Mouse (Mus musculus) hindbrain, embryonic 14.5 days (tissue): Measurements from ENCODE around the gene Tmem196. TPM values are rescaled to one million over a fixed set of nuclear protein-coding genes. Genes with fewer than 3 reads are reported as not detected.
"Not testable (repeated sequence)": the region's sequence is repeated elsewhere in the genome, so short reads cannot be mapped to it uniquely, and the experiment has no call there.

Experiments used
- ATAC-seq: fragments of 200-750 bp; cut with Nextera tagmentation; 2 replicates; pipeline ENCODE4 v1.8.0; 2017; ENCODE audit warnings: moderate number of reproducible peaks, mild to moderate bottlenecking, moderate TSS enrichment, moderate library complexity; ENCODE audit not compliant: low FRiP score
- DNase-seq: peaks from one replicate; pipeline ENCODE4 v3.0.0-alpha.2; 2015; ENCODE audit warnings: low spot score
- H3K27ac ChIP-seq: fragments of 300-500 bp; sonication (generic); 2 replicates; pipeline ENCODE4 v1.5.1; 2014; ENCODE audit warnings: mild to moderate bottlenecking, moderate library complexity
- H3K27me3 ChIP-seq: fragments of 300-500 bp; sonication (generic); 2 replicates; pipeline ENCODE4 v1.6.1; 2014; ENCODE audit warnings: mild to moderate bottlenecking, low read length, mixed read lengths; ENCODE audit not compliant: control insufficient read depth, insufficient read depth
- H3K36me3 ChIP-seq: fragments of 300-500 bp; sonication (generic); replicated peaks from 2 replicates; pipeline ENCODE4 v1.6.1; 2014; ENCODE audit not compliant: control insufficient read depth, insufficient read depth
- H3K4me1 ChIP-seq: fragments of 300-500 bp; sonication (generic); replicated peaks from 2 replicates; pipeline ENCODE4 v1.6.1; 2014; ENCODE audit warnings: antibody characterized with exemption, low read length, mixed read lengths; ENCODE audit not compliant: control insufficient read depth, insufficient read depth
- H3K4me2 ChIP-seq: fragments of 300-500 bp; sonication (generic); replicated peaks from 2 replicates; pipeline ENCODE4 v1.6.1; 2014; ENCODE audit warnings: mild to moderate bottlenecking, moderate library complexity
- H3K4me3 ChIP-seq: fragments of 300-500 bp; sonication (generic); replicated peaks from 2 replicates; pipeline ENCODE4 v1.5.1; 2014; ENCODE audit warnings: mild to moderate bottlenecking, low read length
- H3K9ac ChIP-seq: fragments of 300-500 bp; sonication (generic); 2 replicates; pipeline ENCODE4 v1.6.1; 2014
- H3K9me3 ChIP-seq: fragments of 300-500 bp; sonication (generic); 2 replicates; pipeline ENCODE4 v1.6.1; 2016; ENCODE audit warnings: low read length; ENCODE audit not compliant: control insufficient read depth
- WGBS: fragments of 180-500 bp; shearing (Covaris S2); extraction: QIAGEN DNeasy Blood & Tissue Kit; methylation state at CpG from one replicate; pipeline ENCODE4 v1.1.7; 2014; 5-methylcytosine and 5-hydroxymethylcytosine counted together
- polyA plus RNA-seq: library from polyadenylated mRNA; unstranded; fragments of >200 nt; fragmentation: Nextera tagmentation; extraction: Ambion mirVana; gene quantifications from 2 replicates; pipeline ENCODE4 v1.2.1, GENCODE M21; 2014

Tmem196 gene
- polyA plus RNA-seq, 1 experiment from 2014 or later, result 9.7 TPM

DNA sequence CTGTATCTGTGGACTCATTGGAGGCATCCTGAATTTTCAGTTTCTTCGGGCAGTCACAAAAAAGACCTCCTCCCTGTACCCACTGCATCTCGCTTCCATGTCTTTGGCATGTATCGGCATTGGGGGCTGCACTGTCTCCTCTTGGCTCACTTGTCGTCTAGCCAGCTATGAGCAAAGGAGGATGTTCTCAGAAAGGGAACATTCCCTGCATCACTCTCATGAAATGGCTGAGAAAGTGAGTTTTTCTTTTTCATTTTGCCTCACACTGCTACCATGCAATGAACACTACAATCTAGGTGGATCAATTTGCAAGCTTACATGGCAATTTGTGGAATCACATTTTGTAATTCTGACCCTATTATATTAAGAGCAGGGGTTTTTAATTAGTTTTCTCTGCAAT, 69.1 kb downstream of the Tmem196 start:
- Histone ChIP-seq H3K9ac (no peak overlapping the region), H3K27me3 (no peaks in the 10 kb centered on the region), H3K27ac (peak overlapping the region; percentile 68), H3K9me3 (no peaks in the 10 kb centered on the region), H3K36me3 (no peaks in the 10 kb centered on the region), H3K4me2 (no peak overlapping the region), H3K4me1 (0 out of 2 replicates have a peak, but pooled peaks cover 3% of the 10 kb centered on the region), H3K4me3 (no peak overlapping the region)
- no peak for DNase-seq
- 0 out of 2 replicates have a peak, but pooled peaks have one; percentile 51 for ATAC-seq
- 47% methylated on average over 4 of the region's 4 CpGs for WGBS

DNA sequence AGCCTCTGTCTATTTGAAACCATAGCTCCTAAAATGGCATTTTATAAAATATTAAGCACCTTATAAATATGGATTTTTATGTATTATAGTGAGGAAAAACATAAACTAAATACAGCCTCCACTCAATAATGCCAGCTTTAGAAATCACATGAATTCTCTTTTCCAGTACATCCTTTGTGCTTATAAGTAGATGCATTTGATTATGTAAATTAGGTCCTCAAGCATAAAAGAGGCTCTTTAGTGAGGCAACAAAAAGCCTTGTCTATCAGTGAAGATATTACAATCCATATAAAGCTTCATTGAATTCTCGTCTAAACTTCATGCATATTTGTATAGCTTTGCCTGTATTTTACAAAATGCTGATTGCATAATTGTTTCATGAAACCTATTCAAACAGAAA, 69.6 kb downstream of the Tmem196 start:
- 18% methylated on average over 1 of the region's 1 CpGs for WGBS
- ATAC-seq, result peak; percentile 69; the same call in 1 of the 2 replicates
- no peak for DNase-seq

DNA sequence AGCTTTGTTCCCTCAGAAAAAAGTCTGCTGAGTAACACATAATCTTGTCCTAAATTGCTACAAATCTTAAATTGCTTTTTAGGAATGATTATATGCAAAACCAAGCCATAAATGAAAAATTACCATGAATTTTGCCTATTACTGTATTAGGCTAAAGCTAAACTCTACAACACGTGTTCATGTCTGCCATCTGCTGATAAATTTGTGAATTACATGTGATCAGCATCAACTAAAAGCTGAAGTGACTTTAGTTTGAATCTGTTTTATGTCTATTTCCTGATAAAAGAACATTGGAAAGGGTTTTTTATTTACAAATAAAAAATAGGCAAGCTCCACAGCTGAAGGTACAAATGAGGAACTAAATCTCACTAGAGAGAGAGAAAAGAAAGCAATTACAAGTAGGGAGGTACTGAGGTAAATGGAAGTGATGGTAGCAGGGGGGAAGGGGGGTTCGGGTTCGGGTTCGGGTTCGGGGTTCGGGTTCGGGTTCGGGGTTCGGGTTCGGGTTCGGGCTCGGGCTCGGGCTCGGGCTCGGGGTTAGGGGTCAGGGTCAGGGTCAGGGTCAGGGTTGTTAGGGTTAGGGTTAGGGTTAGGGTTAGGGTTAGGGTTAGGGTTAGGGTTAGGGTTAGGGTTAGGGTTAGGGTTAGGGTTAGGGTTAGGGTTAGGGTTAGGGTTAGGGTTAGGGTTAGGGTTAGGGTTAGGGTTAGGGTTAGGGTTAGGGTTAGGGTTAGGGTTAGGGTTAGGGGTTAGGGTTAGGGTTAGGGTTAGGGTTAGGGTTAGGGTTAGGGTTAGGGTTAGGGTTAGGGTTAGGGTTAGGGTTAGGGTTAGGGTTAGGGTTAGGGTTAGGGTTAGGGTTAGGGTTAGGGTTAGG, 82.7 kb downstream of the Tmem196 start:
- WGBS, result 85% methylated on average over 15 of the region's 15 CpGs
- not testable (repeated sequence) for H3K9ac ChIP-seq, ATAC-seq

More for the DNA sequence above, 69.6 kb downstream of the Tmem196 start:
- H3K9me3 ChIP-seq, result no peaks in the 10 kb centered on the region
- H3K9ac ChIP-seq, result no peak overlapping the region
- peak overlapping the region; percentile 68; the same call in 1 of the 2 replicates for H3K27ac ChIP-seq
- H3K36me3 ChIP-seq, result no peaks in the 10 kb centered on the region
- no peaks in the 10 kb centered on the region for H3K27me3 ChIP-seq
- H3K4me3 ChIP-seq, result no peak overlapping the region
- no peak overlapping the region for H3K4me2 ChIP-seq
- 0 out of 2 replicates have a peak, but pooled peaks cover 3% of the 10 kb centered on the region for H3K4me1 ChIP-seq

More for the DNA sequence above, 82.7 kb downstream of the Tmem196 start:
- not testable (repeated sequence) for H3K9me3 ChIP-seq, H3K36me3 ChIP-seq, H3K4me1 ChIP-seq, H3K4me3 ChIP-seq, H3K4me2 ChIP-seq, H3K27ac ChIP-seq, H3K27me3 ChIP-seq
- DNase-seq, result peak; percentile 90
